Mouse (Mus musculus) NIH3T3 (cell line): ENCODE measurements around the gene 4930544D05Rik.
A peak's percentile ranks its signal among the peaks of the same experiment; 100 is the strongest.

Experiments used
- DNase-seq: peaks from one replicate; pipeline ENCODE4 v3.0.0-alpha.2; 2012; ENCODE audit warnings: low read depth

The 4930544D05Rik gene

GRCm38 (mm10) chr11:70598451-70598953, 17.1 kb upstream of the 4930544D05Rik start:
- DNase-seq = no peak

- peak; percentile 89 for DNase-seq
Measured at GRCm38 (mm10) chr11:70605024-70605566, 10.6 kb upstream of the 4930544D05Rik start.

GRCm38 (mm10) chr11:70606717-70607116, 8.9 kb upstream of the 4930544D05Rik start:
- DNase-seq = no peak

- no peak for DNase-seq
Measured at GRCm38 (mm10) chr11:70607611-70608010, 8.0 kb upstream of the 4930544D05Rik start.

GRCm38 (mm10) chr11:70608381-70609066, 7.1 kb upstream of the 4930544D05Rik start:
- DNase-seq = no peak

GRCm38 (mm10) chr11:70610752-70611151, 4.9 kb upstream of the 4930544D05Rik start:
- DNase-seq = peak; percentile 41

- no peak for DNase-seq
Measured at GRCm38 (mm10) chr11:70612505-70612904, 3.1 kb upstream of the 4930544D05Rik start.

- no peak for DNase-seq
Measured at GRCm38 (mm10) chr11:70615074-70615473, 574 bp upstream of the 4930544D05Rik start.

GRCm38 (mm10) chr11:70619101-70619500, 3.5 kb downstream of the 4930544D05Rik start, which contains the start of gene Chrne:
TSS of gene Chrne (minus strand) at chr11:70619216.
- DNase-seq = no peak

GRCm38 (mm10) chr11:70621972-70622814, 6.5 kb downstream of the 4930544D05Rik start:
- peak; percentile 26 for DNase-seq

GRCm38 (mm10) chr11:70623053-70623742, 7.5 kb downstream of the 4930544D05Rik start:
- DNase-seq = peak; percentile 32

GRCm38 (mm10) chr11:70625473-70625872, 9.8 kb downstream of the 4930544D05Rik start:
- peak; percentile 73 for DNase-seq

GRCm38 (mm10) chr11:70626877-70627276, 11.2 kb downstream of the 4930544D05Rik start:
- DNase-seq = no peak

- DNase-seq = no peak
Measured at GRCm38 (mm10) chr11:70628431-70628830, 12.8 kb downstream of the 4930544D05Rik start.

- peak; percentile 75 for DNase-seq
Measured at GRCm38 (mm10) chr11:70629557-70629956, 13.9 kb downstream of the 4930544D05Rik start.

- no peak for DNase-seq
Measured at GRCm38 (mm10) chr11:70630129-70630528, 14.5 kb downstream of the 4930544D05Rik start.

- no peak for DNase-seq
Measured at GRCm38 (mm10) chr11:70635601-70636000, 20.0 kb downstream of the 4930544D05Rik start.

- DNase-seq = no peak
Measured at GRCm38 (mm10) chr11:70637764-70638163, 22.1 kb downstream of the 4930544D05Rik start.

- no peak for DNase-seq
Measured at GRCm38 (mm10) chr11:70638293-70638692, 22.6 kb downstream of the 4930544D05Rik start.

- DNase-seq = no peak
Measured at GRCm38 (mm10) chr11:70638714-70639278, 23.1 kb downstream of the 4930544D05Rik start, which contains the start of gene Gp1ba. TSS of gene Gp1ba (plus strand) at chr11:70639122.

GRCm38 (mm10) chr11:70639976-70640375, 24.3 kb downstream of the 4930544D05Rik start:
- DNase-seq = no peak
